Mouse (Mus musculus): ENCODE measurements at regions not wholly inside any gene's neighbourhood (a gene's known extent, or its start where the extent isn't known, plus 50 kb on each side); places are given as distances from the start of the nearest gene placed in this dataset.

GRCm38 (mm10) chr6:52421771-52422170 lies 108.5 kb downstream of the Evx1 start:
- no peaks in the 10 kb centered on the region for H3K36me3 ChIP-seq (ENCODE audit: control insufficient read depth, insufficient read depth, low read length)
- H3K27ac ChIP-seq (replicated peaks; ENCODE audit: low read depth, low read length), result no peak overlapping the region
- H3K4me1 ChIP-seq (ENCODE audit: control insufficient read depth, insufficient read depth, low read length), result peaks cover 22% of the 10 kb centered on the region
- no peak overlapping the region for H3K4me2 ChIP-seq (replicated peaks; ENCODE audit: low read depth, low read length, severe bottlenecking)
- H3K9me3 ChIP-seq (ENCODE audit: control insufficient read depth, low read length), result no peaks in the 10 kb centered on the region
- H3K27me3 ChIP-seq (ENCODE audit: control insufficient read depth, insufficient read depth, low read length), result no peaks in the 10 kb centered on the region
- no peak for TF ChIP-seq POLR2A (IDR thresholded peaks at IDR 0.05; ENCODE audit: borderline replicate concordance, extremely low read depth, insufficient read depth, insufficient read length)
- no peak for ATAC-seq (ENCODE audit: low FRiP score, low read depth)
- whole genome bisulfite sequencing, result 83% methylated on average over 6 of the region's 6 CpGs
- DNase-seq (ENCODE audit: low spot score), result no peak
- no peak overlapping the region for H3K9ac ChIP-seq (ENCODE audit: low read depth, low read length, severe bottlenecking)
- H3K4me3 ChIP-seq (replicated peaks; ENCODE audit: low read length), result no peak overlapping the region

DNA sequence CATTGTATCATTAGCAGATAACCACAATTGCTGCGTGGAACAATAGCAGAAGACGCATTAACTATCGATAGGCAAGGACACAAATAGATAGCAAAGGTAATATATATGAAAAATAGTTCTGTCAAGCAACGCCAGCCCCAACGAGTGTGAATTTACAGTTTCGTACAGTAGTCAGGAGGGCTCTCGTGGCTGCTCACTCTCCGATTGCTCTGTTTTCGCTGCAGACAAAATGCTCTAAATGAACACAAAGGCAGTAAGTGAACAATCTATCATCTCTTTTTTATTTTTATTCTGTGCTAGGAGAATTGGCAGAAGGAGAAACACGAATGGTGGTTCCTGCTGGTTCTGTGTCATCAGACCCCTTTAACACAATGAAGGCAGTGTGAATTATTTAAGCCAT lies 109.4 kb downstream of the Evx1 start:
- H3K27ac ChIP-seq (replicated peaks; ENCODE audit: low read depth, low read length), result no peak overlapping the region
- ATAC-seq (ENCODE audit: low FRiP score, low read depth) (no peak), DNase-seq (ENCODE audit: low spot score) (no peak)
- H3K9ac ChIP-seq (ENCODE audit: low read depth, low read length, severe bottlenecking), result no peak overlapping the region
- H3K9me3 ChIP-seq (ENCODE audit: control insufficient read depth, low read length), result no peaks in the 10 kb centered on the region
- TF ChIP-seq POLR2A (IDR thresholded peaks at IDR 0.05; ENCODE audit: borderline replicate concordance, extremely low read depth, insufficient read depth, insufficient read length), result no peak
- H3K27me3 ChIP-seq (ENCODE audit: control insufficient read depth, insufficient read depth, low read length), result no peaks in the 10 kb centered on the region
- H3K36me3 ChIP-seq (ENCODE audit: control insufficient read depth, insufficient read depth, low read length), result no peaks in the 10 kb centered on the region
- H3K4me3 ChIP-seq (replicated peaks; ENCODE audit: low read length), result no peak overlapping the region
- WGBS, result 86% methylated on average over 10 of the region's 10 CpGs
- no peak overlapping the region for H3K4me2 ChIP-seq (replicated peaks; ENCODE audit: low read depth, low read length, severe bottlenecking)
- peaks cover 13% of the 10 kb centered on the region for H3K4me1 ChIP-seq (ENCODE audit: control insufficient read depth, insufficient read depth, low read length)

DNA sequence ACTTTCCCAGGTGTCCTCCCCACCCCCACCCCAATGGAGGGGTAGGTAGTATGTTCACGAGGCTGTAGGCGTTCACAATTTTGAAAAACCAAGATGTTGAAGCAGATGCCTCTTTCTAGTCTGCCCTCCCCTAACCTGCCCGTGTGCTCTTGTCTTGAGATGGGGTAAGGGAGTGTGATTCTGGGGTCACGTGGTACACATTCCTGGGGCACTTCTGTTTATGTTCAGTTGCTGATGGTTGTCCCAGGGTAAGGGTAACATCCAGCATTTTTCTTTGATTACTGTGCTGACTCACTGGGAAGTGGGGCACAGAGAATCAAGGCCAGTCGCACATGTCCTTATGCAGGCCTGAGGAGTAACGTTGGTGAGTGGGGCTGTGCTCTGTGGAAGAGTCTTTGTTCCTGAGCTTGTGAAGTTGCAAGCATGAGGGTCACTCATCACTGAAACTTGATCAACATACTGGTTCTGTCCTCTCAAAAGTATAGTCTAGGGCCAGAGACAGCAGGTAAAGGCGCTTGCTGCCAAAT lies 110.3 kb downstream of the Evx1 start:
- Histone ChIP-seq H3K27me3 (ENCODE audit: control insufficient read depth, insufficient read depth, low read length) (no peaks in the 10 kb centered on the region), H3K4me1 (ENCODE audit: control insufficient read depth, insufficient read depth, low read length) (peaks cover 7% of the 10 kb centered on the region), H3K4me2 (replicated peaks; ENCODE audit: low read depth, low read length, severe bottlenecking) (no peak overlapping the region), H3K36me3 (ENCODE audit: control insufficient read depth, insufficient read depth, low read length) (no peaks in the 10 kb centered on the region), H3K27ac (replicated peaks; ENCODE audit: low read depth, low read length) (no peak overlapping the region), H3K9me3 (ENCODE audit: control insufficient read depth, low read length) (no peaks in the 10 kb centered on the region), H3K9ac (ENCODE audit: low read depth, low read length, severe bottlenecking) (no peak overlapping the region), H3K4me3 (replicated peaks; ENCODE audit: low read length) (no peak overlapping the region)
- WGBS, result 71% methylated on average over 7 of the region's 7 CpGs
- DNase-seq (ENCODE audit: low spot score) (no peak), ATAC-seq (ENCODE audit: low FRiP score, low read depth) (no peak)
- TF ChIP-seq POLR2A (IDR thresholded peaks at IDR 0.05; ENCODE audit: borderline replicate concordance, extremely low read depth, insufficient read depth, insufficient read length), result no peak

DNA sequence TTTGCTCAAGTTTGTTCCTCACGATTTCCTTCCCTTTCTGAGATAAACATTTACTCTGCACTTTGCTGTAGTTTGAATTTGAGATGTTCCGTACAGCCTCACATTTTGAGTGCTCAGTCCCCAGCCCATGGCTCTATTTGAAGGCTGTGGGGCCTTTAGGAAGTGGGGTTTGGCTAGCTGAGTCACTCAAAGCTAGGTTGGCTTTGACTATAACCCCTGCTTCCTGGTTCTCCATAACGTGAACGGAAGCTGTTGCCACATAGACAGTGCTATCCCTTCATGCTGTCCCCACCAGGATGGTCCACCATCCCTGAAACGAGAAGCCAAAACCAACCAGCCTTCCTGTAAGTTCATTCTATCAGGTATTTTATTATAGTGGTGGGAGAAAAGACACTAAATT lies 111.1 kb downstream of the Evx1 start:
- H3K4me1 ChIP-seq (ENCODE audit: control insufficient read depth, insufficient read depth, low read length), result peaks cover 7% of the 10 kb centered on the region
- H3K27me3 ChIP-seq (ENCODE audit: control insufficient read depth, insufficient read depth, low read length), result no peaks in the 10 kb centered on the region
- no peak overlapping the region for H3K4me3 ChIP-seq (replicated peaks; ENCODE audit: low read length)
- H3K4me2 ChIP-seq (replicated peaks; ENCODE audit: low read depth, low read length, severe bottlenecking), result no peak overlapping the region
- DNase-seq (ENCODE audit: low spot score), result no peak
- ATAC-seq (ENCODE audit: low FRiP score, low read depth), result no peak
- no peaks in the 10 kb centered on the region for H3K9me3 ChIP-seq (ENCODE audit: control insufficient read depth, low read length)
- H3K27ac ChIP-seq (replicated peaks; ENCODE audit: low read depth, low read length), result no peak overlapping the region
- H3K9ac ChIP-seq (ENCODE audit: low read depth, low read length, severe bottlenecking), result no peak overlapping the region
- no peak for TF ChIP-seq POLR2A (IDR thresholded peaks at IDR 0.05; ENCODE audit: borderline replicate concordance, extremely low read depth, insufficient read depth, insufficient read length)
- WGBS, result 92% methylated on average over 5 of the region's 5 CpGs
- H3K36me3 ChIP-seq (ENCODE audit: control insufficient read depth, insufficient read depth, low read length), result no peaks in the 10 kb centered on the region

DNA sequence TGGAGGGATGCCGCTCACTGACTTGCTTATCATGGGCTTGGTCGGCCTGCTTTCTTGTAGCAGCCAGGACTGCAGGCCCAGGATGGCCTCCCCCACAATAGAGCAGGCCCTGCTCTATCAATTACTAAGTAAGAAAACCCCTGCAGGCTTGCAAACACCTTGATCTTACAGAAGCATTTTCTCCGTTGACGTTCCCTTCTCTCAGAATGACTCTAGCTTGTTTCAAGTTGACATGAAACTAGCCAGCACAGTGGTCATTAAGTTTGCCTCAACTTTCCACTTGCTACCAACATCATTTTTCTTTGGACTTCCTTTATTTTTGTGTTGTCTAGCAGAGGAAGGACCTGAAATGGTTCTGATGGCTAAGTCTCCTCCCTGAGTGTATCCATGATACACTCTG lies 111.8 kb downstream of the Evx1 start:
- TF ChIP-seq POLR2A (IDR thresholded peaks at IDR 0.05; ENCODE audit: borderline replicate concordance, extremely low read depth, insufficient read depth, insufficient read length), result no peak
- Histone ChIP-seq H3K27ac (replicated peaks; ENCODE audit: low read depth, low read length) (no peak overlapping the region), H3K36me3 (ENCODE audit: control insufficient read depth, insufficient read depth, low read length) (no peaks in the 10 kb centered on the region), H3K27me3 (ENCODE audit: control insufficient read depth, insufficient read depth, low read length) (no peaks in the 10 kb centered on the region), H3K9me3 (ENCODE audit: control insufficient read depth, low read length) (no peaks in the 10 kb centered on the region), H3K4me1 (ENCODE audit: control insufficient read depth, insufficient read depth, low read length) (peaks cover 7% of the 10 kb centered on the region), H3K4me2 (replicated peaks; ENCODE audit: low read depth, low read length, severe bottlenecking) (no peak overlapping the region), H3K9ac (ENCODE audit: low read depth, low read length, severe bottlenecking) (no peak overlapping the region), H3K4me3 (replicated peaks; ENCODE audit: low read length) (no peak overlapping the region)
- no peak for ATAC-seq (ENCODE audit: low FRiP score, low read depth)
- WGBS, result 92% methylated on average over 4 of the region's 4 CpGs
- no peak for DNase-seq (ENCODE audit: low spot score)

Measured in limb, embryonic 14.5 days (tissue).